Mouse (Mus musculus) midbrain, postnatal 0 days (tissue): ENCODE measurements around the gene Nup54. TPM values are rescaled to one million over a fixed set of nuclear protein-coding genes. Genes with fewer than 3 reads are reported as not detected.

Source experiments
- ATAC-seq: fragments of 200-750 bp; cut with Nextera tagmentation; 2 replicates; pipeline ENCODE4 v1.8.0; 2017; ENCODE audit warnings: moderate number of reproducible peaks, mild to moderate bottlenecking, moderate TSS enrichment, moderate library complexity; ENCODE audit not compliant: low FRiP score
- DNase-seq: peaks from one replicate; pipeline ENCODE4 v3.0.0-alpha.2; 2015; ENCODE audit warnings: low spot score
- H3K27ac ChIP-seq: fragments of 300-500 bp; sonication (generic); 2 replicates; pipeline ENCODE4 v1.5.1; 2014; ENCODE audit warnings: low read depth, mild to moderate bottlenecking, low read length, mixed read lengths
- H3K27me3 ChIP-seq: fragments of 300-500 bp; sonication (generic); 2 replicates; pipeline ENCODE4 v1.6.1; 2014; ENCODE audit warnings: low read length, control low read depth, mixed read lengths; ENCODE audit not compliant: insufficient read depth
- H3K36me3 ChIP-seq: fragments of 300-500 bp; sonication (generic); 2 replicates; pipeline ENCODE4 v1.6.1; 2014; ENCODE audit warnings: low read length, control low read depth, mixed read lengths; ENCODE audit not compliant: insufficient read depth
- H3K4me1 ChIP-seq: fragments of 300-500 bp; sonication (generic); 2 replicates; pipeline ENCODE4 v1.6.1; 2014; ENCODE audit warnings: mild to moderate bottlenecking, control low read depth, antibody characterized with exemption, low read length, mixed read lengths; ENCODE audit not compliant: insufficient read depth
- H3K4me2 ChIP-seq: fragments of 300-500 bp; sonication (generic); 2 replicates; pipeline ENCODE4 v1.6.1; 2014; ENCODE audit warnings: low read depth, mild to moderate bottlenecking, low read length, mixed read lengths; ENCODE audit not compliant: poor library complexity, severe bottlenecking
- H3K4me3 ChIP-seq: fragments of 300-500 bp; sonication (generic); 2 replicates; pipeline ENCODE4 v1.5.1; 2014; ENCODE audit warnings: low read depth, mild to moderate bottlenecking, low read length, moderate library complexity
- H3K9ac ChIP-seq: fragments of 300-500 bp; sonication (generic); replicated peaks from 2 replicates; pipeline ENCODE4 v1.6.1; 2014; ENCODE audit warnings: mild to moderate bottlenecking, low read length, moderate library complexity, mixed read lengths; ENCODE audit not compliant: poor library complexity, severe bottlenecking
- H3K9me3 ChIP-seq: fragments of 300-500 bp; sonication (generic); 2 replicates; pipeline ENCODE4 v1.6.1; 2016; ENCODE audit warnings: low read length, control low read depth
- CTCF ChIP-seq: IDR thresholded peaks from 2 replicates; pipeline ENCODE4 v1.5.1; 2016; ENCODE audit warnings: antibody characterized with exemption, mild to moderate bottlenecking
- WGBS: fragments of 180-500 bp; shearing (Covaris S2); extraction: QIAGEN DNeasy Blood & Tissue Kit; methylation state at CpG from one replicate; pipeline ENCODE4 v1.1.7; 2014; 5-methylcytosine and 5-hydroxymethylcytosine counted together
- microRNA-seq: library from miRNA; unstranded; fragments of <30 nt; microRNA quantifications from one replicate; pipeline ENCODE4, GENCODE M21; 2016; ENCODE audit warnings: borderline number of aligned reads
- polyA plus RNA-seq: library from polyadenylated mRNA; unstranded; fragments of >200 nt; fragmentation: Nextera tagmentation; extraction: Ambion mirVana; gene quantifications from 2 replicates; pipeline ENCODE4 v1.2.1, GENCODE M21; 2015
- total RNA-seq: library from RNA; depleted of rRNA; stranded (reverse); fragments of >200 nt; gene quantifications from 2 replicates; pipeline ENCODE4 v1.2.3, GENCODE M21; 2014; rRNA removed

Nup54 gene
- total and polyA plus RNA-seq, 2 experiments from 2014 or later, result 52.6 to 91.8 TPM

DNA sequence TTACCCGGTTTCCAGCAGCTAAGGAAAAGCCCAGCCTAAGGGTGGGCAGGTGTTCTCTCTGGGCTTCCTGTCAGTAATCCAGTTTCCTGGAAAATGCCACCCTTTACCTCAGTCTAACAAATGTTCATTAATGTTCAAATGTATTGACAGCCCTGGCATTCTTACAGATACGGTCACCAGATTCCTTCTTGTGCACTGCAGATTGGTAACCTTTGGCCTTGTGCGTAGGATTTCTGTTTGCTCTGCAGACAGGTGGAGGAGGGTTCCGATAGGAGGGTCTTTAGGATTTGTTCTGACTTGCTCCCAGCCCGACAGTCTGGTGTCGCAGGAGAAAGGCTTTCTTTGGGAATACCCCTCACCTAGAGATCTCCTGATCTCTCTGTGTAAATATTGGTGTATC lies 68.5 kb downstream of the Nup54 start:
- Histone ChIP-seq H3K4me3 (no peak overlapping the region), H3K27ac (no peak overlapping the region), H3K27me3 (no peaks in the 10 kb centered on the region), H3K4me2 (no peak overlapping the region), H3K36me3 (no peaks in the 10 kb centered on the region), H3K4me1 (no peaks in the 10 kb centered on the region), H3K9ac (no peak overlapping the region), H3K9me3 (no peaks in the 10 kb centered on the region)
- DNase-seq, result no peak
- TF ChIP-seq CTCF, result no peak
- ATAC-seq, result no peak
- WGBS, result 86% methylated on average over 6 of the region's 6 CpGs

Small RNA genes within 50 kb of the gene (microRNA-seq; reads per million reads assigned to microRNA genes)
- gene Mir6415, result not detected

Other genes starting within 250 kb of the Nup54 start
- gene U90926, start 219.8 kb downstream of the Nup54 start, total RNA-seq, result not detected in 2 replicates
- not detected in 2 replicates for gene U90926, start 219.8 kb downstream of the Nup54 start, polyA plus RNA-seq
- gene Ppef2, start 178.9 kb downstream of the Nup54 start, total RNA-seq, result 0.60 and 2.3 TPM in 2 replicates
- 0.47 and 0.66 TPM in 2 replicates for gene Ppef2, start 178.9 kb downstream of the Nup54 start, polyA plus RNA-seq
- gene Naaa, start 157.0 kb downstream of the Nup54 start, total RNA-seq, result 23.5 and 28.7 TPM in 2 replicates
- 20.0 and 23.1 TPM in 2 replicates for gene Naaa, start 157.0 kb downstream of the Nup54 start, polyA plus RNA-seq
- 33.1 and 38.7 TPM in 2 replicates for gene Sdad1, start 124.7 kb downstream of the Nup54 start, total RNA-seq
- 27.2 and 33.2 TPM in 2 replicates for gene Sdad1, start 124.7 kb downstream of the Nup54 start, polyA plus RNA-seq
- not detected in 2 replicates for gene Cxcl9, start 107.1 kb downstream of the Nup54 start, total RNA-seq
- gene Cxcl9, start 107.1 kb downstream of the Nup54 start, polyA plus RNA-seq, result not detected in 2 replicates
- 4.2 and 4.7 TPM in 2 replicates for gene Art3, start 103.4 kb downstream of the Nup54 start, total RNA-seq
- 5.5 and 7.1 TPM in 2 replicates for gene Art3, start 103.4 kb downstream of the Nup54 start, polyA plus RNA-seq
- gene Cxcl10, start 86.3 kb downstream of the Nup54 start, total RNA-seq, result not detected in 2 replicates
- 0.28 TPM in 1 of 2 replicates, not detected in the other for gene Cxcl10, start 86.3 kb downstream of the Nup54 start, polyA plus RNA-seq
- 139 and 160 TPM in 2 replicates for gene Scarb2, start 71.6 kb upstream of the Nup54 start, total RNA-seq
- gene Scarb2, start 71.6 kb upstream of the Nup54 start, polyA plus RNA-seq, result 23.8 and 25.3 TPM in 2 replicates
- gene Fam47e, start 119.8 kb upstream of the Nup54 start, total RNA-seq, result 1.2 and 1.9 TPM in 2 replicates
- 1.5 and 1.7 TPM in 2 replicates for gene Fam47e, start 119.8 kb upstream of the Nup54 start, polyA plus RNA-seq
- 2.2 and 2.5 TPM in 2 replicates for gene Stbd1, start 167.8 kb upstream of the Nup54 start, total RNA-seq
- 3.7 and 4.7 TPM in 2 replicates for gene Stbd1, start 167.8 kb upstream of the Nup54 start, polyA plus RNA-seq
- gene Ccdc158, start 240.1 kb upstream of the Nup54 start, total RNA-seq, result 0.44 and 0.66 TPM in 2 replicates
- 0.23 and 0.52 TPM in 2 replicates for gene Ccdc158, start 240.1 kb upstream of the Nup54 start, polyA plus RNA-seq
- 5.5 and 8.1 TPM in 2 replicates for gene Shroom3, start 248.2 kb upstream of the Nup54 start, total RNA-seq
- 0.92 and 1.2 TPM in 2 replicates for gene Shroom3, start 248.2 kb upstream of the Nup54 start, polyA plus RNA-seq